ENCODE assay signal across 10 mouse cellular contexts in the genomic region with DNA sequence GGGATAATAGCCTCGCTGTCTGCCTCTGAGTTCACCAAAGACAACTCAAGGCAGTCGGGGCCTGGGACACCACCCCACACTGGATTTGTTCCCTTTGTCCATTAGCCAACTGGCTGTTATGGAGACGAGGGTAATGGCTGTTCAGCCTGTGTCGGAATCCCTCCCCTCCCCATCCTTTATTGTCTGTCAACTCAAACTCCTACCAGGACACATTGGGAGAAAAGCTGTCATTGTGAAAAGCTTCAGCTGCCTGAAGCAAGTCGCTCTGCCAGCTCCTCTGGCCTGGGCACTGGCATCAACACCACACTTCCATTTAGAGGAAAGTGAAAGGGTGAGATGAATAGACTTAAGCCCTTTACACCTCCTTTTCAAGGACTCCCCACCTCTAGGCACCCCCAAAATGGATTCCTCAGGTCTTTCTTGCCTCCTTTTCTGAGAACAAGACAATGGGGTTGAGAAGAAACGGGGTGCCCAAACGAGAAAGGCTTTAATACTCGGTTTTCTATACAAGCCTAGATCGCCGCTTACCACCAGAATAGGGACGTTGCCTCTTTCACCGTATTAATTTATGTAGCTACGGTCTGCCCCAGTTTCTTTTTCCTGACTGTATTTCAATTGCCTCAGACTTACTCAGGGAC.
DNase-seq lines count a peak whose midpoint lies in the region; ATAC-seq and TF ChIP-seq lines count a peak whose summit lies in the region.
"Had no signal": no experiment of that assay in that cellular context is flagged by ENCODE, and none has a peak within 500 bp of the region (broad histone marks: within the 10 kb centered on the region; RNA-seq: fewer than 3 reads in every experiment).

No protein-coding gene starts in this region.

- H3K4me2 ChIP-seq in lung, embryonic 15.5 days = no peak overlapping the region
- peak overlapping the region; percentile 4; the same call in 1 of the 2 replicates for H3K4me2 ChIP-seq in forebrain, embryonic 14.5 days (ENCODE audit: low read length)
- H3K4me2 ChIP-seq in neural tube, embryonic 14.5 days (ENCODE audit: low read depth, low read length) = no peak overlapping the region
- H3K4me2 ChIP-seq in intestine, postnatal 0 days (replicated peaks; ENCODE audit: low read depth) = no peak overlapping the region

- H3K4me1 ChIP-seq in lung, embryonic 15.5 days = no peaks in the 10 kb centered on the region
- peaks cover 42% of the 10 kb centered on the region for H3K4me1 ChIP-seq in forebrain, embryonic 14.5 days (ENCODE audit: control insufficient read depth, insufficient read depth, low read length)
- peaks cover 11% of the 10 kb centered on the region; the same call in 1 of the 2 replicates for H3K4me1 ChIP-seq in neural tube, embryonic 14.5 days (ENCODE audit: control insufficient read depth, insufficient read depth, low read length)
- no peaks in the 10 kb centered on the region for H3K4me1 ChIP-seq in intestine, postnatal 0 days (replicated peaks; ENCODE audit: control insufficient read depth, insufficient read depth, low read length)

- no peaks in the 10 kb centered on the region for H3K27me3 ChIP-seq in lung, embryonic 15.5 days
- H3K27me3 ChIP-seq in forebrain, embryonic 14.5 days (replicated peaks; ENCODE audit: control insufficient read depth, insufficient read depth, low read length) = no peaks in the 10 kb centered on the region
- no peaks in the 10 kb centered on the region for H3K27me3 ChIP-seq in neural tube, embryonic 14.5 days (ENCODE audit: control insufficient read depth, insufficient read depth, low read length)
- no peaks in the 10 kb centered on the region for H3K27me3 ChIP-seq in intestine, postnatal 0 days (replicated peaks; ENCODE audit: control insufficient read depth, insufficient read depth, low read length)
- H3K27me3 ChIP-seq: CH12.LX had no signal

- H3K27ac ChIP-seq in lung, embryonic 15.5 days = no peak overlapping the region
- H3K27ac ChIP-seq in forebrain, embryonic 14.5 days (ENCODE audit: low read depth, low read length) = peak overlapping the region; percentile 70
- peak overlapping the region; percentile 57; the same call in 1 of the 2 replicates for H3K27ac ChIP-seq in neural tube, embryonic 14.5 days (ENCODE audit: low read depth, low read length)
- H3K27ac ChIP-seq in intestine, postnatal 0 days (ENCODE audit: low read depth, low read length) = no peak overlapping the region

- 76% methylated on average over 13 of the region's 13 CpGs for WGBS in lung, embryonic 15.5 days
- WGBS in forebrain, embryonic 14.5 days = 9% methylated on average over 13 of the region's 13 CpGs
- 33% methylated on average over 13 of the region's 13 CpGs for WGBS in neural tube, embryonic 14.5 days
- 89% methylated on average over 13 of the region's 13 CpGs for WGBS in intestine, postnatal 0 days

- no peaks in the 10 kb centered on the region for H3K9me3 ChIP-seq in lung, embryonic 15.5 days
- H3K9me3 ChIP-seq in forebrain, embryonic 14.5 days (replicated peaks; ENCODE audit: control insufficient read depth, low read length) = no peaks in the 10 kb centered on the region
- H3K9me3 ChIP-seq in neural tube, embryonic 14.5 days (ENCODE audit: control insufficient read depth, low read length) = no peaks in the 10 kb centered on the region
- no peaks in the 10 kb centered on the region for H3K9me3 ChIP-seq in intestine, postnatal 0 days (ENCODE audit: control insufficient read depth)

- DNase-seq in lung, postnatal 36 days = no peak
- peak; percentile 87 for DNase-seq in forebrain, embryonic 14.5 days (ENCODE audit: low spot score)
- peak; percentile 43 for DNase-seq in layer of hippocampus, postnatal 10 days (ENCODE audit: low spot score in 2 of 2)
- no peak for DNase-seq in ovary, adult 18-20 months (ENCODE audit: low spot score)
- DNase-seq in adrenal gland, adult (ENCODE audit: inconsistent age in 2 of 2, low spot score in 1 of 2) = no peak
- DNase-seq: heart, postnatal 14 days had no signal

- H3K9ac ChIP-seq in lung, embryonic 15.5 days = no peak overlapping the region
- no peak overlapping the region for H3K9ac ChIP-seq in forebrain, embryonic 14.5 days (ENCODE audit: low read length)
- H3K9ac ChIP-seq in neural tube, embryonic 14.5 days (replicated peaks; ENCODE audit: low read depth, low read length) = no peak overlapping the region
- no peak overlapping the region for H3K9ac ChIP-seq in intestine, postnatal 0 days (ENCODE audit: low read depth, low read length)

- no peak for TF ChIP-seq CTCF in intestine, postnatal 0 days (IDR thresholded peaks at IDR 0.05; ENCODE audit: low read depth)

- no peak overlapping the region for H3K4me3 ChIP-seq in lung, embryonic 15.5 days
- no peak overlapping the region for H3K4me3 ChIP-seq in forebrain, embryonic 14.5 days (ENCODE audit: low read depth, low read length)
- H3K4me3 ChIP-seq in neural tube, embryonic 14.5 days (ENCODE audit: low read depth, low read length) = no peak overlapping the region
- no peak overlapping the region for H3K4me3 ChIP-seq in intestine, postnatal 0 days (ENCODE audit: low read depth, low read length)

- no peaks in the 10 kb centered on the region for H3K36me3 ChIP-seq in lung, embryonic 15.5 days
- no peaks in the 10 kb centered on the region for H3K36me3 ChIP-seq in forebrain, embryonic 14.5 days (ENCODE audit: control insufficient read depth, insufficient read depth, low read length)
- no peaks in the 10 kb centered on the region for H3K36me3 ChIP-seq in neural tube, embryonic 14.5 days (ENCODE audit: control insufficient read depth, insufficient read depth, low read length)
- H3K36me3 ChIP-seq in intestine, postnatal 0 days (ENCODE audit: control insufficient read depth, insufficient read depth) = no peaks in the 10 kb centered on the region

- peak; percentile 62; the same call in 1 of the 2 replicates for ATAC-seq in lung, embryonic 15.5 days (ENCODE audit: borderline replicate concordance, extremely low read depth, low FRiP score, low TSS enrichment)
- ATAC-seq in forebrain, embryonic 14.5 days = peak; percentile 65
- peak; percentile 88 for ATAC-seq in neural tube, embryonic 14.5 days (ENCODE audit: low read depth)
- ATAC-seq in intestine, postnatal 0 days = no peak

Comparison
In these comparisons a context has a peak if more than half of its experiments do, and no peak if none do; other contexts are left out.
1. H3K27ac ChIP-seq: peak in forebrain, embryonic 14.5 days (single experiment) and neural tube, embryonic 14.5 days (single experiment); none in lung, embryonic 15.5 days (single experiment) and intestine, postnatal 0 days (single experiment).
2. DNase-seq: peak in forebrain, embryonic 14.5 days (single experiment) and layer of hippocampus, postnatal 10 days (2 of 2); none in lung, postnatal 36 days (single experiment), ovary, adult 18-20 months (single experiment) and adrenal gland, adult (0 of 2).